Mouse (Mus musculus) urinary bladder, postnatal 4 days (tissue): ENCODE data around the gene Trap1.
"Not testable (repeated sequence)": the region's sequence is repeated elsewhere in the genome, so short reads cannot be mapped to it uniquely, and the experiment has no call there.

Source experiments
- DNase-seq, 2 experiments: peaks; one replicate each; pipeline ENCODE4 v3.0.0; 2021 to 2022; ENCODE audit warnings: low spot score in 2 of 2

The Trap1 gene

GRCm38 (mm10) chr16:4035575-4035974 is 42.1 kb downstream of the Trap1 start:
- no peak for DNase-seq

GRCm38 (mm10) chr16:4034476-4034875 is 43.2 kb downstream of the Trap1 start:
- no peak for DNase-seq

GRCm38 (mm10) chr16:4033971-4034370 is 43.7 kb downstream of the Trap1 start:
- DNase-seq: no peak

GRCm38 (mm10) chr16:4032341-4032748 is 45.3 kb downstream of the Trap1 start:
- DNase-seq: no peak

GRCm38 (mm10) chr16:4031441-4032274 is 46.0 kb downstream of the Trap1 start:
- no peak for DNase-seq

GRCm38 (mm10) chr16:4030501-4030900 is 47.1 kb downstream of the Trap1 start:
- no peak for DNase-seq

GRCm38 (mm10) chr16:4029371-4029841 is 48.2 kb downstream of the Trap1 start:
- DNase-seq: no peak

- no peak for DNase-seq
Measured at GRCm38 (mm10) chr16:4027211-4027610, 50.4 kb downstream of the Trap1 start.

GRCm38 (mm10) chr16:4026672-4027071 is 51.0 kb downstream of the Trap1 start:
- no peak for DNase-seq

- DNase-seq: no peak
Measured at GRCm38 (mm10) chr16:4022719-4023118, 54.9 kb downstream of the Trap1 start.

- no peak for DNase-seq
Measured at GRCm38 (mm10) chr16:4021241-4021640, 56.4 kb downstream of the Trap1 start.

GRCm38 (mm10) chr16:4017466-4017865 is 60.2 kb downstream of the Trap1 start:
- DNase-seq: not testable (repeated sequence)

- not testable (repeated sequence) for DNase-seq
Measured at GRCm38 (mm10) chr16:4016786-4017185, 60.8 kb downstream of the Trap1 start.

- no peak for DNase-seq
Measured at GRCm38 (mm10) chr16:4014040-4014668, 63.5 kb downstream of the Trap1 start.

GRCm38 (mm10) chr16:4012882-4013570 is 64.6 kb downstream of the Trap1 start:
- DNase-seq: no peak

- DNase-seq: peak; percentile 92
Measured at GRCm38 (mm10) chr16:4003489-4004398, 73.9 kb downstream of the Trap1 start, which contains the start of gene Slx4. Gene Slx4 (minus strand): TSS chr16:4003770.
